Mouse (Mus musculus): ENCODE data around the gene Vwa8. TPM values are rescaled to one million over a fixed set of nuclear protein-coding genes. Genes with fewer than 3 reads are reported as not detected.
A peak's percentile ranks its signal among the peaks of the same experiment; 100 is the strongest.

Gene Vwa8
- polyA plus RNA-seq, 1 experiment, result 13.9 TPM

- Histone ChIP-seq H3K79me2 (ENCODE audit: control insufficient read depth, insufficient read depth) (no peaks in the 10 kb centered on the region), H3ac (ENCODE audit: control insufficient read depth, insufficient read length, low read depth) (no peak overlapping the region), H3K27me3 (ENCODE audit: control insufficient read depth, insufficient read depth, insufficient read length) (no peaks in the 10 kb centered on the region), H3K79me3 (ENCODE audit: low read depth) (no peaks in the 10 kb centered on the region), H3K36me3 (ENCODE audit: control insufficient read depth, insufficient read depth) (no peaks in the 10 kb centered on the region), H3K4me3 (ENCODE audit: insufficient read depth, poor library complexity, severe bottlenecking) (no peak overlapping the region)
- TF ChIP-seq MYOD1 (IDR thresholded peaks at IDR 0.05; ENCODE audit: control insufficient read depth, insufficient read length, low read depth) (no peak), MAX (IDR thresholded peaks at IDR 0.05) (no peak)
These were observed 308.8 kb downstream of the Vwa8 start for GRCm38 (mm10) chr14:79157451-79158218.

- Histone ChIP-seq H3K4me3 (ENCODE audit: insufficient read depth, poor library complexity, severe bottlenecking) (no peak overlapping the region), H3K79me2 (ENCODE audit: control insufficient read depth, insufficient read depth) (no peaks in the 10 kb centered on the region), H3K27me3 (ENCODE audit: control insufficient read depth, insufficient read depth, insufficient read length) (no peaks in the 10 kb centered on the region), H3K79me3 (ENCODE audit: low read depth) (no peaks in the 10 kb centered on the region), H3ac (ENCODE audit: control insufficient read depth, insufficient read length, low read depth) (no peak overlapping the region), H3K36me3 (ENCODE audit: control insufficient read depth, insufficient read depth) (no peaks in the 10 kb centered on the region)
- TF ChIP-seq FOSL1 (IDR thresholded peaks at IDR 0.05; ENCODE audit: insufficient read depth, low read length, poor library complexity, severe bottlenecking) (no peak), CTCF (IDR thresholded peaks at IDR 0.05; ENCODE audit: control insufficient read depth, insufficient read depth, insufficient read length) (no peak), MAX (IDR thresholded peaks at IDR 0.05) (no peak), CEBPB (IDR thresholded peaks at IDR 0.05; ENCODE audit: low read depth) (no peak), USF1 (IDR thresholded peaks at IDR 0.05; ENCODE audit: low read depth) (no peak), MYOD1 (IDR thresholded peaks at IDR 0.05; ENCODE audit: control insufficient read depth, insufficient read length, low read depth) (no peak), MYOG (IDR thresholded peaks at IDR 0.05; ENCODE audit: control insufficient read depth, extremely low read depth, insufficient read length) (no peak)
These were observed 309.3 kb downstream of the Vwa8 start for GRCm38 (mm10) chr14:79158219-79158521.

- H3K36me3 ChIP-seq (ENCODE audit: control insufficient read depth, insufficient read depth), result no peaks in the 10 kb centered on the region
- TF ChIP-seq USF1 (IDR thresholded peaks at IDR 0.05; ENCODE audit: low read depth) (no peak), FOSL1 (IDR thresholded peaks at IDR 0.05; ENCODE audit: insufficient read depth, low read length, poor library complexity, severe bottlenecking) (no peak)
- H3K27me3 ChIP-seq (ENCODE audit: control insufficient read depth, insufficient read depth, insufficient read length), result no peaks in the 10 kb centered on the region
- H3K79me3 ChIP-seq (ENCODE audit: low read depth), result no peaks in the 10 kb centered on the region
- no peak overlapping the region for H3K4me3 ChIP-seq (ENCODE audit: insufficient read depth, poor library complexity, severe bottlenecking)
- H3ac ChIP-seq (ENCODE audit: control insufficient read depth, insufficient read length, low read depth), result no peak overlapping the region
- no peaks in the 10 kb centered on the region for H3K79me2 ChIP-seq (ENCODE audit: control insufficient read depth, insufficient read depth)
These were observed 309.9 kb downstream of the Vwa8 start for GRCm38 (mm10) chr14:79158673-79159200.

- Histone ChIP-seq H3K27me3 (ENCODE audit: control insufficient read depth, insufficient read depth, insufficient read length) (no peaks in the 10 kb centered on the region), H3K79me2 (ENCODE audit: control insufficient read depth, insufficient read depth) (no peaks in the 10 kb centered on the region), H3K4me3 (ENCODE audit: insufficient read depth, poor library complexity, severe bottlenecking) (no peak overlapping the region), H3K79me3 (ENCODE audit: low read depth) (no peaks in the 10 kb centered on the region), H3K36me3 (ENCODE audit: control insufficient read depth, insufficient read depth) (peaks cover 3% of the 10 kb centered on the region), H3ac (ENCODE audit: control insufficient read depth, insufficient read length, low read depth) (no peak overlapping the region)
- TF ChIP-seq FOSL1 (IDR thresholded peaks at IDR 0.05; ENCODE audit: insufficient read depth, low read length, poor library complexity, severe bottlenecking), result no peak
- TF ChIP-seq MYOG (IDR thresholded peaks at IDR 0.05; ENCODE audit: control insufficient read depth, extremely low read depth, insufficient read length), result no peak
- TF ChIP-seq MYOD1 (IDR thresholded peaks at IDR 0.05; ENCODE audit: control insufficient read depth, insufficient read length, low read depth), result no peak
- TF ChIP-seq CTCF (IDR thresholded peaks at IDR 0.05; ENCODE audit: control insufficient read depth, insufficient read depth, insufficient read length), result no peak
- TF ChIP-seq CEBPB (IDR thresholded peaks at IDR 0.05; ENCODE audit: low read depth), result no peak
- no peak for TF ChIP-seq USF1 (IDR thresholded peaks at IDR 0.05; ENCODE audit: low read depth)
These were observed 310.6 kb downstream of the Vwa8 start for GRCm38 (mm10) chr14:79159451-79159850.

GRCm38 (mm10) chr14:79160486-79160885, 311.6 kb downstream of the Vwa8 start:
- Histone ChIP-seq H3K36me3 (ENCODE audit: control insufficient read depth, insufficient read depth) (peaks cover 6% of the 10 kb centered on the region), H3K79me3 (ENCODE audit: low read depth) (no peaks in the 10 kb centered on the region), H3ac (ENCODE audit: control insufficient read depth, insufficient read length, low read depth) (peak overlapping the region; percentile 6), H3K79me2 (ENCODE audit: control insufficient read depth, insufficient read depth) (no peaks in the 10 kb centered on the region), H3K27me3 (ENCODE audit: control insufficient read depth, insufficient read depth, insufficient read length) (no peaks in the 10 kb centered on the region), H3K4me3 (ENCODE audit: insufficient read depth, poor library complexity, severe bottlenecking) (no peak overlapping the region)
- no peak for TF ChIP-seq USF1 (IDR thresholded peaks at IDR 0.05; ENCODE audit: low read depth)
- no peak for TF ChIP-seq FOSL1 (IDR thresholded peaks at IDR 0.05; ENCODE audit: insufficient read depth, low read length, poor library complexity, severe bottlenecking)

- Histone ChIP-seq H3K36me3 (ENCODE audit: control insufficient read depth, insufficient read depth) (peaks cover 6% of the 10 kb centered on the region), H3ac (ENCODE audit: control insufficient read depth, insufficient read length, low read depth) (no peak overlapping the region), H3K79me2 (ENCODE audit: control insufficient read depth, insufficient read depth) (no peaks in the 10 kb centered on the region), H3K27me3 (ENCODE audit: control insufficient read depth, insufficient read depth, insufficient read length) (no peaks in the 10 kb centered on the region), H3K79me3 (ENCODE audit: low read depth) (no peaks in the 10 kb centered on the region), H3K4me3 (ENCODE audit: insufficient read depth, poor library complexity, severe bottlenecking) (no peak overlapping the region)
- TF ChIP-seq MAX (IDR thresholded peaks at IDR 0.05), result no peak
- no peak for TF ChIP-seq MYOD1 (IDR thresholded peaks at IDR 0.05; ENCODE audit: control insufficient read depth, insufficient read length, low read depth)
- TF ChIP-seq CEBPB (IDR thresholded peaks at IDR 0.05; ENCODE audit: low read depth), result no peak
- no peak for TF ChIP-seq USF1 (IDR thresholded peaks at IDR 0.05; ENCODE audit: low read depth)
- no peak for TF ChIP-seq MYOG (IDR thresholded peaks at IDR 0.05; ENCODE audit: control insufficient read depth, extremely low read depth, insufficient read length)
- no peak for TF ChIP-seq CTCF (IDR thresholded peaks at IDR 0.05; ENCODE audit: control insufficient read depth, insufficient read depth, insufficient read length)
- TF ChIP-seq FOSL1 (IDR thresholded peaks at IDR 0.05; ENCODE audit: insufficient read depth, low read length, poor library complexity, severe bottlenecking), result no peak
These were observed 312.1 kb downstream of the Vwa8 start for GRCm38 (mm10) chr14:79160966-79161365.
